Mouse (Mus musculus): ENCODE results near the gene Fut1. TPM values are rescaled to one million over a fixed set of nuclear protein-coding genes. Genes with fewer than 3 reads are reported as not detected.

The Fut1 gene
- total RNA-seq, 2 experiments from 2014 or later = not detected

- ATAC-seq (replicated peaks; ENCODE audit: poor library complexity, severe bottlenecking) = no peak
Observed at GRCm38 (mm10) chr7:45665303-45666138, 48.4 kb downstream of the Fut1 start.

GRCm38 (mm10) chr7:45666161-45666560 is 49.1 kb downstream of the Fut1 start, which contains the start of gene Fut2:
Fut2 (minus strand) TSS chr7:45666394.
- no peak for ATAC-seq (replicated peaks; ENCODE audit: poor library complexity, severe bottlenecking)

GRCm38 (mm10) chr7:45667761-45668160 is 50.7 kb downstream of the Fut1 start:
- no peak for ATAC-seq (replicated peaks; ENCODE audit: poor library complexity, severe bottlenecking)

GRCm38 (mm10) chr7:45668921-45669320 is 51.8 kb downstream of the Fut1 start:
- ATAC-seq (replicated peaks; ENCODE audit: poor library complexity, severe bottlenecking) = no peak; the same call in 1 of the 2 replicates

Other genes starting within 250 kb of the Fut1 start
Only the 30 nearest of the 35 such genes appear.
- not detected in 2 replicates for gene Ntf5, start 203.6 kb upstream of the Fut1 start, total RNA-seq (2014; fragmentation: Nextera tagmentation)
- gene Ntf5, start 203.6 kb upstream of the Fut1 start, total RNA-seq (2017) = not detected in 2 replicates
- not detected in 2 replicates for gene Lhb, start 196.5 kb upstream of the Fut1 start, total RNA-seq (2014; fragmentation: Nextera tagmentation)
- gene Lhb, start 196.5 kb upstream of the Fut1 start, total RNA-seq (2017) = not detected in 2 replicates
- 27.1 and 32.4 TPM in 2 replicates for gene Gys1, start 182.4 kb upstream of the Fut1 start, total RNA-seq (2014; fragmentation: Nextera tagmentation)
- gene Gys1, start 182.4 kb upstream of the Fut1 start, total RNA-seq (2017) = 20.3 and 21.3 TPM in 2 replicates
- 90.0 and 147 TPM in 2 replicates for gene Ruvbl2, start 179.2 kb upstream of the Fut1 start, total RNA-seq (2014; fragmentation: Nextera tagmentation)
- 191 and 250 TPM in 2 replicates for gene Ruvbl2, start 179.2 kb upstream of the Fut1 start, total RNA-seq (2017)
- 1,113 and 1,886 TPM in 2 replicates for gene Ftl1, start 157.4 kb upstream of the Fut1 start, total RNA-seq (2014; fragmentation: Nextera tagmentation)
- gene Ftl1, start 157.4 kb upstream of the Fut1 start, total RNA-seq (2017) = 1,040 and 1,064 TPM in 2 replicates
- 39.3 and 51.9 TPM in 2 replicates for gene Bax, start 150.4 kb upstream of the Fut1 start, total RNA-seq (2014; fragmentation: Nextera tagmentation)
- gene Bax, start 150.4 kb upstream of the Fut1 start, total RNA-seq (2017) = 28.7 and 34.2 TPM in 2 replicates
- not detected in 2 replicates for gene Tulp2, start 135.4 kb upstream of the Fut1 start, total RNA-seq (2014; fragmentation: Nextera tagmentation)
- gene Tulp2, start 135.4 kb upstream of the Fut1 start, total RNA-seq (2017) = not detected in 2 replicates
- gene Gm45808, start 130.5 kb upstream of the Fut1 start, total RNA-seq (2014; fragmentation: Nextera tagmentation) = not detected in 2 replicates
- gene Gm45808, start 130.5 kb upstream of the Fut1 start, total RNA-seq (2017) = not detected in 2 replicates
- gene Dhdh, start 128.5 kb upstream of the Fut1 start, total RNA-seq (2014; fragmentation: Nextera tagmentation) = 29.3 and 31.1 TPM in 2 replicates
- gene Dhdh, start 128.5 kb upstream of the Fut1 start, total RNA-seq (2017) = 18.4 and 20.2 TPM in 2 replicates
- gene Nucb1, start 106.9 kb upstream of the Fut1 start, total RNA-seq (2014; fragmentation: Nextera tagmentation) = 184 and 207 TPM in 2 replicates
- 316 and 398 TPM in 2 replicates for gene Nucb1, start 106.9 kb upstream of the Fut1 start, total RNA-seq (2017)
- gene Ppp1r15a, start 91.0 kb upstream of the Fut1 start, total RNA-seq (2014; fragmentation: Nextera tagmentation) = 8.3 and 22.1 TPM in 2 replicates
- gene Ppp1r15a, start 91.0 kb upstream of the Fut1 start, total RNA-seq (2017) = 51.1 and 54.9 TPM in 2 replicates
- gene Plekha4, start 91.0 kb upstream of the Fut1 start, total RNA-seq (2014; fragmentation: Nextera tagmentation) = not detected in 2 replicates
- 0.26 TPM in 1 of 2 replicates, not detected in the other for gene Plekha4, start 91.0 kb upstream of the Fut1 start, total RNA-seq (2017)
- 4.4 TPM in 1 of 2 replicates, not detected in the other for gene Hsd17b14, start 62.4 kb upstream of the Fut1 start, total RNA-seq (2014; fragmentation: Nextera tagmentation)
- 0.26 and 0.41 TPM in 2 replicates for gene Hsd17b14, start 62.4 kb upstream of the Fut1 start, total RNA-seq (2017)
- gene Bcat2, start 47.1 kb upstream of the Fut1 start, total RNA-seq (2014; fragmentation: Nextera tagmentation) = 69.1 and 81.6 TPM in 2 replicates
- gene Bcat2, start 47.1 kb upstream of the Fut1 start, total RNA-seq (2017) = 38.9 and 42.7 TPM in 2 replicates
- gene Fgf21, start 1.8 kb upstream of the Fut1 start, total RNA-seq (2014; fragmentation: Nextera tagmentation) = not detected in 2 replicates
- gene Fgf21, start 1.8 kb upstream of the Fut1 start, total RNA-seq (2017) = not detected in 2 replicates
- not detected in 2 replicates for gene Izumo1, start 4.5 kb downstream of the Fut1 start, total RNA-seq (2014; fragmentation: Nextera tagmentation)
- 0.34 TPM in 1 of 2 replicates, not detected in the other for gene Izumo1, start 4.5 kb downstream of the Fut1 start, total RNA-seq (2017)
- gene Rasip1, start 10.2 kb downstream of the Fut1 start, total RNA-seq (2014; fragmentation: Nextera tagmentation) = 0.15 TPM in 1 of 2 replicates, not detected in the other
- gene Rasip1, start 10.2 kb downstream of the Fut1 start, total RNA-seq (2017) = 0.93 TPM in 1 of 2 replicates, not detected in the other
- gene Mamstr, start 22.7 kb downstream of the Fut1 start, total RNA-seq (2014; fragmentation: Nextera tagmentation) = not detected in 2 replicates
- gene Mamstr, start 22.7 kb downstream of the Fut1 start, total RNA-seq (2017) = 0.36 TPM in 1 of 2 replicates, not detected in the other
- 0.24 TPM in 1 of 2 replicates, not detected in the other for gene Fut2, start 49.1 kb downstream of the Fut1 start, total RNA-seq (2014; fragmentation: Nextera tagmentation)
- not detected in 2 replicates for gene Fut2, start 49.1 kb downstream of the Fut1 start, total RNA-seq (2017)
- gene Ntn5, start 66.7 kb downstream of the Fut1 start, total RNA-seq (2014; fragmentation: Nextera tagmentation) = not detected in 2 replicates
- gene Ntn5, start 66.7 kb downstream of the Fut1 start, total RNA-seq (2017) = not detected in 2 replicates
- not detected in 2 replicates for gene Sec1, start 77.1 kb downstream of the Fut1 start, total RNA-seq (2014; fragmentation: Nextera tagmentation)
- gene Sec1, start 77.1 kb downstream of the Fut1 start, total RNA-seq (2017) = not detected in 2 replicates
- gene Car11, start 82.6 kb downstream of the Fut1 start, total RNA-seq (2014; fragmentation: Nextera tagmentation) = not detected in 2 replicates
- gene Car11, start 82.6 kb downstream of the Fut1 start, total RNA-seq (2017) = 0.09 TPM in 1 of 2 replicates, not detected in the other
- gene Dbp, start 87.8 kb downstream of the Fut1 start, total RNA-seq (2014; fragmentation: Nextera tagmentation) = 1.7 and 3.1 TPM in 2 replicates
- gene Dbp, start 87.8 kb downstream of the Fut1 start, total RNA-seq (2017) = 4.0 and 6.3 TPM in 2 replicates
- 2,165 and 2,847 TPM in 2 replicates for gene Rpl18, start 98.2 kb downstream of the Fut1 start, total RNA-seq (2014; fragmentation: Nextera tagmentation)
- 1,831 and 2,021 TPM in 2 replicates for gene Rpl18, start 98.2 kb downstream of the Fut1 start, total RNA-seq (2017)
- gene Sphk2, start 100.7 kb downstream of the Fut1 start, total RNA-seq (2014; fragmentation: Nextera tagmentation) = 14.9 and 26.4 TPM in 2 replicates
- gene Sphk2, start 100.7 kb downstream of the Fut1 start, total RNA-seq (2017) = 10.0 and 10.6 TPM in 2 replicates
- gene Fam83e, start 103.9 kb downstream of the Fut1 start, total RNA-seq (2014; fragmentation: Nextera tagmentation) = 0.34 and 0.90 TPM in 2 replicates
- gene Fam83e, start 103.9 kb downstream of the Fut1 start, total RNA-seq (2017) = 0.39 and 0.77 TPM in 2 replicates
- gene Spaca4, start 108.5 kb downstream of the Fut1 start, total RNA-seq (2014; fragmentation: Nextera tagmentation) = not detected in 2 replicates
- not detected in 2 replicates for gene Spaca4, start 108.5 kb downstream of the Fut1 start, total RNA-seq (2017)
- gene Lmtk3, start 166.4 kb downstream of the Fut1 start, total RNA-seq (2014; fragmentation: Nextera tagmentation) = not detected in 2 replicates
- not detected in 2 replicates for gene Lmtk3, start 166.4 kb downstream of the Fut1 start, total RNA-seq (2017)
- 1.3 and 3.3 TPM in 2 replicates for gene Sult2b1, start 167.4 kb downstream of the Fut1 start, total RNA-seq (2014; fragmentation: Nextera tagmentation)
- 0.39 TPM in 1 of 2 replicates, not detected in the other for gene Sult2b1, start 167.4 kb downstream of the Fut1 start, total RNA-seq (2017)
- 32.7 and 36.3 TPM in 2 replicates for gene Cyth2, start 197.3 kb downstream of the Fut1 start, total RNA-seq (2014; fragmentation: Nextera tagmentation)
- gene Cyth2, start 197.3 kb downstream of the Fut1 start, total RNA-seq (2017) = 33.1 and 35.3 TPM in 2 replicates

Measured in granulocyte monocyte progenitor cell, adult 5-6 weeks (primary cell).